Mouse (Mus musculus) large intestine, adult 2 months (tissue): Measurements from ENCODE around the gene Gm11034. TPM values are rescaled to one million over a fixed set of nuclear protein-coding genes. Genes with fewer than 3 reads are reported as not detected.

Source experiments
- DNase-seq: peaks from one replicate; pipeline ENCODE4 v3.0.0-alpha.2; 2012; ENCODE audit warnings: low read depth, low spot score
- WGBS: fragments of 180-500 bp; shearing (Covaris S2); methylation state at CpG from one replicate; pipeline ENCODE4 v1.1.7; 2018; 5-methylcytosine and 5-hydroxymethylcytosine counted together
- polyA plus RNA-seq: library from polyadenylated mRNA; depleted of rRNA; stranded (reverse); fragments of >200 nt; gene quantifications from 2 replicates; pipeline ENCODE4 v1.2.3, GENCODE M21; 2012; rRNA removed

Gm11034 gene
- polyA plus RNA-seq, 1 experiment: not detected

- 27% methylated on average over 2 of the region's 2 CpGs for WGBS
- DNase-seq: no peak
Observed at GRCm38 (mm10) chr8:72215060-72215459, 1.6 kb upstream of the Gm11034 start.

- DNase-seq: no peak
- WGBS: 26% methylated on average over 4 of the region's 4 CpGs
Observed at GRCm38 (mm10) chr8:72212751-72213150, 685 bp downstream of the Gm11034 start, which contains the start of gene Cib3. Gene Cib3, minus strand, starts transcription at chr8:72212837.

GRCm38 (mm10) chr8:72211846-72212245, 1.6 kb downstream of the Gm11034 start:
- no peak for DNase-seq
- 70% methylated on average over 1 of the region's 1 CpGs for WGBS

GRCm38 (mm10) chr8:72210710-72211109, 2.7 kb downstream of the Gm11034 start:
- no peak for DNase-seq
- 72% methylated on average over 2 of the region's 2 CpGs for WGBS

- WGBS: 46% methylated on average over 4 of the region's 4 CpGs
- DNase-seq: no peak
Observed at GRCm38 (mm10) chr8:72210222-72210621, 3.2 kb downstream of the Gm11034 start.

- 77% methylated on average over 1 of the region's 1 CpGs for WGBS
- DNase-seq: no peak
Observed at GRCm38 (mm10) chr8:72208582-72208981, 4.9 kb downstream of the Gm11034 start.

- no peak for DNase-seq
- 70% methylated on average over 8 of the region's 8 CpGs for WGBS
Observed at GRCm38 (mm10) chr8:72197997-72198396, 15.4 kb downstream of the Gm11034 start.

- DNase-seq: no peak
Observed at GRCm38 (mm10) chr8:72192065-72192464, 21.4 kb downstream of the Gm11034 start.

GRCm38 (mm10) chr8:72190215-72190539, 23.3 kb downstream of the Gm11034 start:
- no peak for DNase-seq
- WGBS: 32% methylated on average over 2 of the region's 2 CpGs

GRCm38 (mm10) chr8:72189417-72190214, 23.8 kb downstream of the Gm11034 start, which contains the start of gene Hsh2d:
Gene Hsh2d, plus strand, starts transcription at chr8:72189638.
- WGBS: 23% methylated on average over 12 of the region's 12 CpGs
- DNase-seq: peak; percentile 43

- no peak for DNase-seq
- WGBS: 86% methylated on average over 2 of the region's 2 CpGs
Observed at GRCm38 (mm10) chr8:72187793-72188331, 25.6 kb downstream of the Gm11034 start.

GRCm38 (mm10) chr8:72183554-72184202, 29.8 kb downstream of the Gm11034 start:
- no peak for DNase-seq
- WGBS: 75% methylated on average over 2 of the region's 2 CpGs

GRCm38 (mm10) chr8:72177346-72177925, 36.0 kb downstream of the Gm11034 start:
- 71% methylated on average over 5 of the region's 5 CpGs for WGBS
- no peak for DNase-seq

- no peak for DNase-seq
- WGBS: 71% methylated on average over 3 of the region's 3 CpGs
Observed at GRCm38 (mm10) chr8:72169681-72170249, 43.7 kb downstream of the Gm11034 start.

GRCm38 (mm10) chr8:72169098-72169668, 44.3 kb downstream of the Gm11034 start:
- WGBS: 84% methylated on average over 3 of the region's 3 CpGs
- DNase-seq: no peak

Other genes starting within 250 kb of the Gm11034 start
- 8.4 and 13.3 TPM in 2 replicates for gene Cyp4f18, start 204.0 kb downstream of the Gm11034 start, polyA plus RNA-seq
- not detected in 2 replicates for gene Olfr372, start 172.4 kb downstream of the Gm11034 start, polyA plus RNA-seq
- not detected in 2 replicates for gene Olfr373, start 130.5 kb downstream of the Gm11034 start, polyA plus RNA-seq
- not detected in 2 replicates for gene Olfr374, start 106.6 kb downstream of the Gm11034 start, polyA plus RNA-seq
- gene Tpm4, start 78.7 kb downstream of the Gm11034 start, polyA plus RNA-seq: 43.5 and 47.4 TPM in 2 replicates
- 79.7 and 144 TPM in 2 replicates for gene Rab8a, start 52.4 kb downstream of the Gm11034 start, polyA plus RNA-seq
- 4.0 and 6.3 TPM in 2 replicates for gene Hsh2d, start 24.0 kb downstream of the Gm11034 start, polyA plus RNA-seq
- not detected in 2 replicates for gene Cib3, start 799 bp downstream of the Gm11034 start, polyA plus RNA-seq
- 53.3 and 55.0 TPM in 2 replicates for gene Fam32a, start 6.1 kb upstream of the Gm11034 start, polyA plus RNA-seq
- gene Ap1m1, start 26.4 kb upstream of the Gm11034 start, polyA plus RNA-seq: 39.4 and 51.4 TPM in 2 replicates
- gene Gm10282, start 91.6 kb upstream of the Gm11034 start, polyA plus RNA-seq: 0.81 and 1.1 TPM in 2 replicates
- gene Klf2, start 105.4 kb upstream of the Gm11034 start, polyA plus RNA-seq: 9.5 and 11.3 TPM in 2 replicates
- gene Eps15l1, start 207.8 kb upstream of the Gm11034 start, polyA plus RNA-seq: 25.5 and 34.9 TPM in 2 replicates
- gene Calr3, start 230.2 kb upstream of the Gm11034 start, polyA plus RNA-seq: 0.12 and 0.18 TPM in 2 replicates
- gene 1700030K09Rik, start 230.2 kb upstream of the Gm11034 start, polyA plus RNA-seq: 3.2 and 3.4 TPM in 2 replicates